Mouse (Mus musculus) liver, embryonic 14.5 days (tissue): ENCODE results near the gene Casd1.

ENCODE experiments used
- CTCF ChIP-seq: IDR thresholded peaks from 2 replicates; pipeline ENCODE4 v1.5.1; 2016; ENCODE audit warnings: antibody characterized with exemption, low read depth, control low read depth
- EP300 ChIP-seq: IDR thresholded peaks from 2 replicates; pipeline ENCODE4 v1.6.1; 2016; ENCODE audit warnings: antibody characterized with exemption, low read depth

DNA sequence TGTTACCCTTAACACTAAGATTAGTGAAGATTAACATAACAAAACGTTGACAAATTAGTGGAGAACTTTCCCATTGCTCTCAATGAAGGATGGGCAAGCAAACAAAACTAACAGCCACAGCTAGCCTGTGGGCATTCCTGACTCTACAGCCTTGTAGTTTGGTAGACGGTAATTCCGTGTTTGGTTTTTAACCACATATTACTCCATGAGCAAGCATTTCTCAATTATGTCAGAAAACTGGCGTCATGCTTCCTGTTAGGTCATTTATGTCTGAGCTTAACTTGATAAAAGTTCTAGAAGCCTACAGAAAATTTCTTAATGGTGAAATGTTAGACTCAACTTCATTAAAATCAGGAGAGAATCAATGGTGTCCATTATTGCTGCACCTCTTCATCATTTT lies 11.2 kb downstream of the Casd1 start:
- TF ChIP-seq CTCF (no peak), EP300 (no peak)
